Mouse (Mus musculus): Measurements from ENCODE around the gene Prpmp5.
"Not testable (repeated sequence)": the region's sequence is repeated elsewhere in the genome, so short reads cannot be mapped to it uniquely, and the experiment has no call there.

Gene Prpmp5

DNA sequence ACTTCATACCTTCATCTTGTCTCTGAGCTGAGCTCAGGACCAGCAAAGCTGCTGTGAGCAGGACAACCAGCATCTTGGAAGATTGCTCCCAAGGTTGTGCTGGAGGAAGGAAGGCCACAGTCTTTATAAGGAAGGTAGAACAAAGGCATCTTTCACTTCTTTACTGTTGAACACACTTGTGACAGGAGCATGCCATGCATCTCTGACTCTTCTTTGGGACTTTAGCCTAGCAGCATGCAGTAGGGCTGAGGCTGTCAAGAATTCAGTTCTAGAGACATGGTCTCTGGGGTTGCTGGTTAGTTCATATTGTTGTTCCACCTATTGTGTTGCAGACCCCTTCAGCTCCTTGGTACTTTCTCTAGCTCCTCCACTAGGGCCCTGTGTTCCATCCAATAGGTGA, at the start of gene Prpmp5:
TSS of gene Prpmp5 (minus strand) at position 101 of the 400 bp plus-strand sequence.
- DNase-seq (ENCODE audit: low read depth, low spot score): not testable (repeated sequence)

DNA sequence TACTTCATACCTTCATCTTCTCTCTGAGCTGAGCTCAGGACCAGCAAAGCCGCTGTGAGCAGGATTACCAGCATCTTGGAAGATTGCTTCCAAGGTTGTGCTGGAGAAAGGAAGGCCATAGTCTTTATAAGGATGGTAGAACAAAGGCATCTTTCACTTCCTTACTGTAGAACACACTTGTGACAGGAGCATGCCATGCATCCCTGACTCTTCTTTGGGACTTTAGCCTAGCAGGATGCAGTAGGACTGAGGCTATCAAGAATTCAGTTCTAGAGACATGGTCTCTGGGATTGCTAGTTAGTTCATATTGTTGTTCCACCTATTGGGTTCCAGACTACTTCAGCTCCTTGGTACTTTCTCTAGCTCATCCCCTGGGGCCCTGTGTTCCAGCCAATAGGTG, 49.5 kb upstream of the Prpmp5 start, which contains the start of gene Gm8882:
TSS of gene Gm8882 (minus strand) at position 101 of the 400 bp plus-strand sequence.
- not testable (repeated sequence) for DNase-seq (ENCODE audit: low read depth, low spot score)
